ENCODE assay signal across 10 mouse cellular contexts in the genomic region with DNA sequence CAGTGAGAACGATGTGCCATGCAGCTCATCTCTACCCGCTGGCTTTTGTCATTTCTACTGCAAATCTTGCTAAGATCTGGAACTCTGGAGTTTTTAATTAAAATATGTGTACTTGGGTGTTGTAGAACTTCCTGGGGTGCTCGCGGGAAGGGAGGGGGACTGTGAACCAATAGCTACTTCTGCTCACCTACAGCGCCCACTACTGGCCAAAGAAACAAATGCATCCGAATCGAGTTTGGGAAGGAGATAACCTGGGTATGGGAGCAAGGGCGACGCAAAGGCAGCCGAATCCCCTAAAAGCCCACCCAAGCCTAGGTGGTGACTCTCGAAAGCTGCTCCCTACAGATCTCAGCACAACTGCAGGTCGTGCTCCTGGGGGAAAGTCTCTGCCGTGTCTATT.
A peak's percentile ranks its signal among the peaks of the same experiment; 100 is the strongest.
DNase-seq lines count a peak whose midpoint lies in the region; ATAC-seq and TF ChIP-seq lines count a peak whose summit lies in the region.
"Had no signal": no experiment of that assay in that cellular context is flagged by ENCODE, and none has a peak within 500 bp of the region (broad histone marks: within the 10 kb centered on the region; RNA-seq: fewer than 3 reads in every experiment).

No protein-coding gene starts in this region.

- peak; percentile 88 for TF ChIP-seq CTCF in testis, adult 2 months (IDR thresholded peaks at IDR 0.05; ENCODE audit: control insufficient read depth, insufficient read depth, insufficient replicate concordance, low read depth, low read length)

- no peak overlapping the region for H3K4me3 ChIP-seq in intestine, embryonic 14.5 days (ENCODE audit: low read depth, low read length)
- H3K4me3 ChIP-seq in intestine, embryonic 15.5 days (replicated peaks) = no peak overlapping the region
- H3K4me3 ChIP-seq in ES-E14 (ENCODE audit: insufficient read depth in 1 of 2, low read depth in 1 of 2, low read length in 2 of 2, poor library complexity in 1 of 2, severe bottlenecking in 1 of 2) = peak overlapping the region in 1 of 2 experiments; percentile 33; a peak in 2 of 4 replicates
- H3K4me3 ChIP-seq in testis, adult 2 months (ENCODE audit: control insufficient read depth, low read depth, low read length) = peak overlapping the region; percentile 14; the same call in 1 of the 2 replicates
- H3K4me3 ChIP-seq: embryonic facial prominence, embryonic 12.5 days; lung, embryonic 15.5 days had no signal

- 42% methylated on average over 13 of the region's 13 CpGs for WGBS in intestine, embryonic 14.5 days
- WGBS in intestine, embryonic 15.5 days = 42% methylated on average over 13 of the region's 13 CpGs

- no peak for TF ChIP-seq POLR2A in testis, adult 2 months (IDR thresholded peaks at IDR 0.05; ENCODE audit: control insufficient read depth, low read depth, low read length)

- H3K36me3 ChIP-seq in intestine, embryonic 14.5 days (ENCODE audit: control insufficient read depth, insufficient read depth, low read length) = no peaks in the 10 kb centered on the region
- H3K36me3 ChIP-seq in intestine, embryonic 15.5 days = no peaks in the 10 kb centered on the region
- no peaks in the 10 kb centered on the region for H3K36me3 ChIP-seq in ES-E14 (ENCODE audit: control insufficient read depth, insufficient read depth, low read length, poor library complexity, severe bottlenecking)
- no peaks in the 10 kb centered on the region for H3K36me3 ChIP-seq in testis, adult 2 months (ENCODE audit: control insufficient read depth, insufficient read depth, low read length)
- H3K36me3 ChIP-seq: embryonic facial prominence, embryonic 12.5 days; lung, embryonic 15.5 days had no signal

- in situ Hi-C loops in ES-E14 (cut with MboI; ENCODE audit: low sequenced_read_pairs in 2 of 2, unreplicated experiment in 2 of 2) = no loop called here

- no peak for ATAC-seq in intestine, embryonic 14.5 days (replicated peaks; ENCODE audit: low FRiP score, low TSS enrichment, low read depth)
- no peak for ATAC-seq in intestine, embryonic 15.5 days

- no peak overlapping the region for H3K27ac ChIP-seq in intestine, embryonic 14.5 days (ENCODE audit: low read depth)
- no peak overlapping the region for H3K27ac ChIP-seq in intestine, embryonic 15.5 days
- H3K27ac ChIP-seq in ES-E14 (ENCODE audit: insufficient read depth, low read depth, low read length, poor library complexity, severe bottlenecking) = no peak overlapping the region
- H3K27ac ChIP-seq in testis, adult 2 months (ENCODE audit: control insufficient read depth, insufficient read depth, low read depth, low read length) = no peak overlapping the region
- H3K27ac ChIP-seq: embryonic facial prominence, embryonic 12.5 days; lung, embryonic 15.5 days had no signal

- no peaks in the 10 kb centered on the region for H3K9me3 ChIP-seq in intestine, embryonic 14.5 days (ENCODE audit: control insufficient read depth, low read length)
- H3K9me3 ChIP-seq in intestine, embryonic 15.5 days = no peaks in the 10 kb centered on the region
- no peaks in the 10 kb centered on the region for H3K9me3 ChIP-seq in ES-E14 (ENCODE audit: control insufficient read depth, insufficient read depth, low read depth, low read length)
- H3K9me3 ChIP-seq: embryonic facial prominence, embryonic 12.5 days; lung, embryonic 15.5 days had no signal

- H3K4me1 ChIP-seq in intestine, embryonic 14.5 days (replicated peaks; ENCODE audit: control insufficient read depth, insufficient read depth, low read length) = no peaks in the 10 kb centered on the region
- no peaks in the 10 kb centered on the region for H3K4me1 ChIP-seq in intestine, embryonic 15.5 days (replicated peaks)
- no peaks in the 10 kb centered on the region for H3K4me1 ChIP-seq in ES-E14 (ENCODE audit: control insufficient read depth in 2 of 2, insufficient read depth in 2 of 2, low read length in 2 of 2, poor library complexity in 1 of 2)
- peaks cover 2% of the 10 kb centered on the region for H3K4me1 ChIP-seq in testis, adult 2 months (ENCODE audit: control insufficient read depth, insufficient read depth, low read length)
- H3K4me1 ChIP-seq: lung, embryonic 15.5 days had no signal

- H3K27me3 ChIP-seq in intestine, embryonic 14.5 days (replicated peaks; ENCODE audit: control insufficient read depth, insufficient read depth, low read length) = no peaks in the 10 kb centered on the region
- H3K27me3 ChIP-seq in intestine, embryonic 15.5 days (replicated peaks) = no peaks in the 10 kb centered on the region
- H3K27me3 ChIP-seq in testis, adult 2 months (ENCODE audit: control insufficient read depth, insufficient read depth, low read length) = no peaks in the 10 kb centered on the region

- no peak overlapping the region for H3K4me2 ChIP-seq in intestine, embryonic 14.5 days (ENCODE audit: low read length)
- no peak overlapping the region for H3K4me2 ChIP-seq in intestine, embryonic 15.5 days (replicated peaks)
- H3K4me2 ChIP-seq: embryonic facial prominence, embryonic 12.5 days; lung, embryonic 15.5 days had no signal

- DNase-seq in intestine, embryonic 14.5 days (ENCODE audit: low spot score) = peak; percentile 57
- DNase-seq in 3T3-L1 (ENCODE audit: low read depth, low spot score) (peak; percentile 12), ES-E14 (ENCODE audit: low read depth, low spot score) (peak; percentile 60)
- DNase-seq in kidney, postnatal 10 days = peak; percentile 24
- DNase-seq in right cerebral cortex, postnatal 25 days = no peak
- DNase-seq in adrenal gland, adult 8-10 months = no peak

- no peak overlapping the region for H3K9ac ChIP-seq in intestine, embryonic 14.5 days (ENCODE audit: low read length)
- no peak overlapping the region for H3K9ac ChIP-seq in intestine, embryonic 15.5 days
- no peak overlapping the region for H3K9ac ChIP-seq in ES-E14 (ENCODE audit: insufficient read depth, low read depth, low read length, poor library complexity, severe bottlenecking)
- H3K9ac ChIP-seq: embryonic facial prominence, embryonic 12.5 days; lung, embryonic 15.5 days had no signal

TF ChIP-seq in ES-E14, 5 proteins besides CTCF, POLR2A, EP300 and RAD21:
- no peak for TF ChIP-seq ZC3H11A (IDR thresholded peaks at IDR 0.05; ENCODE audit: borderline replicate concordance, low read depth, low read length)
- TF ChIP-seq ZNF384 (IDR thresholded peaks at IDR 0.05; ENCODE audit: low read depth, low read length) = no peak
- TF ChIP-seq MAFK (IDR thresholded peaks at IDR 0.05; ENCODE audit: insufficient read depth, low read depth, low read length) = no peak
- TF ChIP-seq HCFC1 (IDR thresholded peaks at IDR 0.05; ENCODE audit: borderline replicate concordance, insufficient read depth, low read length) = no peak
- no peak for TF ChIP-seq CHD2 (IDR thresholded peaks at IDR 0.05; ENCODE audit: low read depth, low read length)

Comparison
In these comparisons a context has a peak if more than half of its experiments do, and no peak if none do; other contexts are left out.
1. DNase-seq: peak in intestine, embryonic 14.5 days (single experiment), 3T3-L1 (single experiment), ES-E14 (single experiment) and kidney, postnatal 10 days (single experiment); none in right cerebral cortex, postnatal 25 days (single experiment) and adrenal gland, adult 8-10 months (single experiment).